Mouse (Mus musculus): Measurements from ENCODE around the gene Mvk.
A peak's percentile ranks its signal among the peaks of the same experiment; 100 is the strongest.

The Mvk gene

GRCm38 (mm10) chr5:114443566-114444367 is at the start of gene Mvk, which contains the start of gene Mmab:
TSS of gene Mvk (plus strand) at chr5:114444269.
TSS of gene Mmab (minus strand) at chr5:114444060.
- peak; percentile 100 for DNase-seq

GRCm38 (mm10) chr5:114406592-114406991 is 37.5 kb upstream of the Mvk start:
- DNase-seq = no peak

GRCm38 (mm10) chr5:114407269-114407668 is 36.8 kb upstream of the Mvk start:
- DNase-seq = peak; percentile 39

GRCm38 (mm10) chr5:114407810-114408209 is 36.3 kb upstream of the Mvk start:
- DNase-seq = no peak

- DNase-seq = no peak
Measured at GRCm38 (mm10) chr5:114408846-114409245, 35.2 kb upstream of the Mvk start.

GRCm38 (mm10) chr5:114410429-114410828 is 33.6 kb upstream of the Mvk start:
- DNase-seq = no peak

GRCm38 (mm10) chr5:114412361-114412998 is 31.6 kb upstream of the Mvk start:
- no peak for DNase-seq

GRCm38 (mm10) chr5:114413067-114413735 is 30.9 kb upstream of the Mvk start:
- no peak for DNase-seq

GRCm38 (mm10) chr5:114415606-114416005 is 28.5 kb upstream of the Mvk start:
- DNase-seq = no peak

GRCm38 (mm10) chr5:114416855-114417254 is 27.2 kb upstream of the Mvk start:
- DNase-seq = no peak

GRCm38 (mm10) chr5:114418541-114418940 is 25.5 kb upstream of the Mvk start:
- DNase-seq = no peak

- DNase-seq = no peak
Measured at GRCm38 (mm10) chr5:114421561-114422298, 22.3 kb upstream of the Mvk start.

GRCm38 (mm10) chr5:114422591-114422990 is 21.5 kb upstream of the Mvk start:
- no peak for DNase-seq

GRCm38 (mm10) chr5:114423961-114424360 is 20.1 kb upstream of the Mvk start:
- no peak for DNase-seq

GRCm38 (mm10) chr5:114426732-114427131 is 17.3 kb upstream of the Mvk start:
- DNase-seq = no peak

GRCm38 (mm10) chr5:114428621-114429020 is 15.4 kb upstream of the Mvk start:
- DNase-seq = no peak

GRCm38 (mm10) chr5:114429781-114430180 is 14.3 kb upstream of the Mvk start:
- DNase-seq = no peak

- DNase-seq = no peak
Measured at GRCm38 (mm10) chr5:114434359-114434758, 9.7 kb upstream of the Mvk start.

GRCm38 (mm10) chr5:114435588-114435987 is 8.5 kb upstream of the Mvk start:
- no peak for DNase-seq

- no peak for DNase-seq
Measured at GRCm38 (mm10) chr5:114444368-114444692, 261 bp downstream of the Mvk start.

- no peak for DNase-seq
Measured at GRCm38 (mm10) chr5:114449011-114449410, 4.9 kb downstream of the Mvk start.

GRCm38 (mm10) chr5:114456287-114456686 is 12.2 kb downstream of the Mvk start:
- peak; percentile 89 for DNase-seq

GRCm38 (mm10) chr5:114456995-114457605 is 13.0 kb downstream of the Mvk start:
- peak; percentile 26 for DNase-seq

Measured in cerebellum, adult 9-10 months (tissue).